Mouse (Mus musculus): Measurements from ENCODE around the gene Dnm1.

The Dnm1 gene

DNA sequence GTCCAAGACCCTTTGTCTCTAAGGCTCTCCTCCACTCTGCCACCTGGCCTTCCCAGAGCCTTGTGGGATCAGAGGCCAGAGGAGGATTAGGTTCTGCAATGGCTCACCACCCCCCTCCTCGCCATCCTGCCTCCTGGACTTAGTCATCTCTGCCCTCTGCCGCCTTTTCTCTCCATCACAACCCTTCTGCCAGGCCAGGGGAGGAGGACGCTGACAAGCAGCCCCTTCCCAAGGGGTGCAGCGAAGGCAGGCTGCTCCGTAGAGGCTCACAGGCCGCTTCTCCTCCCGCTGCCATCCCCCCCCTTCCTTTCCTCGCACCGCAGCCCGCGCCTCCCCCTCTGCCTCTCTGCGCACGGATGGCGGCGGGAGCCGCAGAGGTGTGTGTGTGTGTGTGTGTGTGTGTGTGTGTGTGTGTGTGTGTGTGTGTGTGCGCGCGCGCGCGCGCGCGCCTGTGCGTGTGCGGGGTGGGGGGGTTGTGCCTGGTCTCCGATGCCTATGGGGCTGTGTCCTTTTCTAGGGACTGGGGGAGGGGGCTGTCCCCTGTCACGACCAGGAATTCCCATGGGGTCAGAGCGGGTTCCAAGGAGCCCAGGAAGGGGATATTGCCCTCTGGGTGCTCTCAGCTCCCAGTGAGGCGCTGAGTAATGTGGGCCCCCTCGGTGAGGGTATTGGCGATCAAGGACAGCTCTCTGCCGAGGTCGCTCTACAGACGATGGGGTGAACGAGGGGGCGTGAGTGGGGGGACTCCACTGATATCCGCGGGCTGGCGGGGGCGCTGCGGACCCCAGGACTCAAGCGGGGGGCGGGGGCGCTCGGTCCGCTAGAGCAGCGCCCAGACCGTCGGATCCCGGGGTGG lies 759 bp downstream of the Dnm1 start, which contains the start of gene Ciz1:
Gene Ciz1, plus strand, starts transcription at position 177 of the 856 bp plus-strand sequence.
- H3K36me3 ChIP-seq (ENCODE audit: control insufficient read depth, insufficient read depth, low read length, poor library complexity, severe bottlenecking): no peaks in the 10 kb centered on the region
- H3K27me3 ChIP-seq (ENCODE audit: control insufficient read depth, insufficient read depth, low read length, poor library complexity, severe bottlenecking): 0 out of 2 replicates have a peak, but pooled peaks cover 2% of the 10 kb centered on the region
- peak; percentile 47 for DNase-seq (ENCODE audit: low read depth, low spot score)

DNA sequence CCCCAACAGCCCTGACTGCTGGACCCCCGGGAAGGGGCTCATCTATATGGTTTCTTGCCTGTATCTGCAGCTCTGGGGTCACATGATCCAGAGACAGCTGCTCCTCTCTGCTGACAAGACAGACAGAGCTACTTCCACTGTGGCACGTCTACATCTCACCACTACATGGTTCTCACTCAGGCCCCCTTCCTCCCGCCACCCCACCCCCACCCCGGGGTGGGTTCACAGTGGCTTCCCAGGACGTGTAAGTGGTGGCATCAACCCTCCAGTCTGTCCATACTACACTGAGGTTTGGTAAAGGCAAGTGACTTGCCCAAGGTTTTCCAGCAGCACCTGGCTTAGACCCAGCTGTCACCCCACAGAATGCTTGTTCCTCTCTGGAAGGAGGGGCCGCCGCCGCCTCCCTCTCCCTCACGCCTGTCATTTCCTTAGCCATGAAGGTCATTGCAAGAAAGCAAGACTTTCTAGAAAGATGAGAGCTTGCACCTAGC lies 1.6 kb downstream of the Dnm1 start:
- H3K27me3 ChIP-seq (ENCODE audit: control insufficient read depth, insufficient read depth, low read length, poor library complexity, severe bottlenecking): 0 out of 2 replicates have a peak, but pooled peaks cover 2% of the 10 kb centered on the region
- DNase-seq (ENCODE audit: low read depth, low spot score): no peak

GRCm38 (mm10) chr2:32350471-32351051 lies 2.6 kb downstream of the Dnm1 start:
- DNase-seq (ENCODE audit: low read depth, low spot score): no peak
- no peaks in the 10 kb centered on the region for H3K36me3 ChIP-seq (ENCODE audit: control insufficient read depth, insufficient read depth, low read length, poor library complexity, severe bottlenecking)
- 0 out of 2 replicates have a peak, but pooled peaks cover 2% of the 10 kb centered on the region for H3K27me3 ChIP-seq (ENCODE audit: control insufficient read depth, insufficient read depth, low read length, poor library complexity, severe bottlenecking)

More for the DNA sequence above, 1.6 kb downstream of the Dnm1 start:
- no peaks in the 10 kb centered on the region for H3K36me3 ChIP-seq (ENCODE audit: control insufficient read depth, insufficient read depth, low read length, poor library complexity, severe bottlenecking)

DNA sequence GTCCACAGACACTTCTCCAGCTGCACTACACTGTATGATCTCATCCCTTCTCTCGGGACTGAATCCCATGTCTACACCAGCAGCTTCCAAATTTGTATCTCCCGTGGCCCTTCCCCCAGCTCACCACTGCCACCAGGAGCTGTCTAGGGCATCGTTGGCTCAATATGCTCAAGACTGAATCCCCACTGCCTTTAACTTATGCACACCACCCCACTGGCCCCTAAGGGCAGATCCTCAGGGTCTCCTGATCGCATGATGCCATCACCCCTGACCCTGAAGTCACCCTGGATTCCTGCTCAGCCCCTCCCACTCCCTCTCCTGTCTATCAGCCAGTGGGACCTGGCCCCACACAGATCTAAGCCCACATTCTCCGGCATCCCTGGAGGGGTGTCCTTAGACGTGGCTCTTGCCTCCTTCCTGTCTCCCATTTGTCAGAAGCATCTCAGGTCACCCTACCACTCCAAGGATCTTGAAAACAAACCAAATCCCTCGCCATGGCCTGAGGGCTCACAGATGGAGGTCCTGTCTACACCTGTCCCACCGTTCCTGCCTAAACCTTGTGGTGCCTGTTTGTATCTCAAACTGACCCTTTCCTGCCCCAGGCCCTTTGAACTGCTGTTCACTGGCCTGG lies 3.4 kb downstream of the Dnm1 start:
- Histone ChIP-seq H3K36me3 (ENCODE audit: control insufficient read depth, insufficient read depth, low read length, poor library complexity, severe bottlenecking) (no peaks in the 10 kb centered on the region), H3K27me3 (ENCODE audit: control insufficient read depth, insufficient read depth, low read length, poor library complexity, severe bottlenecking) (0 out of 2 replicates have a peak, but pooled peaks cover 2% of the 10 kb centered on the region)
- DNase-seq (ENCODE audit: low read depth, low spot score): no peak

- DNase-seq (ENCODE audit: low read depth, low spot score): no peak
- Histone ChIP-seq H3K36me3 (ENCODE audit: control insufficient read depth, insufficient read depth, low read length, poor library complexity, severe bottlenecking) (no peaks in the 10 kb centered on the region), H3K27me3 (ENCODE audit: control insufficient read depth, insufficient read depth, low read length, poor library complexity, severe bottlenecking) (0 out of 2 replicates have a peak, but pooled peaks cover 2% of the 10 kb centered on the region)
Observed at GRCm38 (mm10) chr2:32348311-32348710, 4.8 kb downstream of the Dnm1 start.

DNA sequence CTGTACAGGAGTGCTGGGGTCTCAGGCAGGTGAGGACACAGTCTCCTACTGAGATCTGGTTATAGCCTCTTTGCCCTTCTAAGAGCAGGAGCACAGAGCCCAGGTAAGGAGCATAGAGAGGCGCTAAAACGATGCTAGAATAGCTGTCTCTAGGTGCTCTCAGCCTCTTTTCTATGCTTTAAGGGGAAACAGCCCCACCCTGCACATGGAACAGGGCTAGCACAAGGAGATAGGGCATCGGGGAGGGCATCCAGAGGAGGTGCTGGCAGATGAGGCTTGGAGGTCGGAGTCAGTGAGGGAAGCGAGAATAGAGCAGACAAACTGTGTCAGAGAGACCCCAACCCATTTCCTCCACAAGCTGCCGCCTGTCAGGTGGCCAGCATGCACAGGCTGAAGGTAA lies 6.1 kb downstream of the Dnm1 start:
- no peak for DNase-seq (ENCODE audit: low read depth, low spot score)
- H3K27me3 ChIP-seq (ENCODE audit: control insufficient read depth, insufficient read depth, low read length, poor library complexity, severe bottlenecking): no peaks in the 10 kb centered on the region
- no peaks in the 10 kb centered on the region for H3K36me3 ChIP-seq (ENCODE audit: control insufficient read depth, insufficient read depth, low read length, poor library complexity, severe bottlenecking)

DNA sequence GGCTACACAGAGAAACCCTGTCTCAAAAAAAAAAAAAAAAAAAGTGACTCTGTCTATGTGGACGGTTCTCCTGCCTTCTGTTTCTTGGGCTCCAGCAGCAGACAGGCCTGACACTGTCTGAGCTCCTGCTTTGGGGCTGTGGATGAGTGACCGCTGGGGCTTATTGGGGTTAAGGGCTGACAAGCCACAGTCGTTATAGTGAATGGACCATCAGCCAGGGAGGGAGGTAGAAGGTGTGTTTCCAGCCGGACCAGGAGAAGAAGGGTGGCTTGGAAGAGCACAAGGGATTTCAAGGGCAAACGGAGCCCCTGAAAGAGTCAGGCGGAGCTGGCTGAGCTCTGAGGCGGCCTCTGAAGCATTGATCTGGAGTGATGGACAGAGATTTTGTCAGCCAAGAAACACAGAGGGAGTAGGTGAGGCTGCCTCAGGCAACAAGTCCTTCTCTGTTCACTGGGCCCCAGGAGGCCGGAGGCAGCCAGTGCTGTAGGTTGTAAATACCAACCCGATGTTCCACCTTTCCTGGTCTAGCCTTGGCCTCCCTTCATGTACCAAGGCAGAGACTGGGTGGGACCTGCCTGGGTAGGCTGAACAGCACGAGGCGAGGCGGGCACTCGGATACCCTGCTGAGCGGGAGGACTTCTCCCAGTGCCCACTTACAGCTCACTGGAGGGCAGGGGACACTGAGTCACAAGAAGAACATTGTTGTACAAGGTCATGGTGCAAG lies 8.4 kb downstream of the Dnm1 start:
- no peaks in the 10 kb centered on the region for H3K36me3 ChIP-seq (ENCODE audit: control insufficient read depth, insufficient read depth, low read length, poor library complexity, severe bottlenecking)
- DNase-seq (ENCODE audit: low read depth, low spot score): no peak
- H3K27me3 ChIP-seq (ENCODE audit: control insufficient read depth, insufficient read depth, low read length, poor library complexity, severe bottlenecking): no peaks in the 10 kb centered on the region

DNA sequence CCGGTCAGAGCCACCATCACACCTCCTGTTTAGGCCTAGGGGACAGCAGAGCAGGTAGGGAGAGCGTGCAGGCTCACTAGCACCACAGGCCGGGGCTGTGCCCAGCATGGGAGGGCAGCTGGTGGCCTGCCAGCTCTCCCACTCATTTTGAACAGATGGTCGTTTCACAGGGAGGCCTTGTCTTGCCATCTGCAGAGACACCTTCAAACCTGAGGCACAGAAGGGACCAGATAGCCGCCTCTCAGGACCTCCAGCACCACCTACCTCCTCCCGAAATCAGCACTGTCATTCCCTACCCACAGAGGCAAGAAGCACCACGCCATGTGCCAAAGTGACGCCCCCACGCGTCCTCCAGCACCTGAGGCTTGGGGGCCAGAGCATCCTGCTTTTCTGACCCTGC lies 9.1 kb downstream of the Dnm1 start:
- H3K27me3 ChIP-seq (ENCODE audit: control insufficient read depth, insufficient read depth, low read length, poor library complexity, severe bottlenecking): no peaks in the 10 kb centered on the region
- no peaks in the 10 kb centered on the region for H3K36me3 ChIP-seq (ENCODE audit: control insufficient read depth, insufficient read depth, low read length, poor library complexity, severe bottlenecking)
- no peak for DNase-seq (ENCODE audit: low read depth, low spot score)

DNA sequence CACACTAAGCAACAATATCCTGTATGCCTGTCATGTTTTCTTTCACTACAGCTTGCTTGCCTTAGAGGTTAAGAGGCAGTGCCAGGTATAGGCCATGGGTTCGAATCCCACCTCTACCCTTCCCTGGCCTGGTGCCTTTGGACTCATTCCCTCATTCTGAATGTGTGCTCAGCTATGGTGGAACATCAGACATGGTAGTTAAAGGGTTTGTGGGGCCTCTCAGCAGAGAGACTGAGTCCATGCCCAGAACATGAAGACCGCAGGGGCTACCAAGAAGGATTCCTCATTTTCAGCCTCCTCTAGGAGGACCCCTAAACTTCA lies 9.8 kb downstream of the Dnm1 start:
- H3K27me3 ChIP-seq (ENCODE audit: control insufficient read depth, insufficient read depth, low read length, poor library complexity, severe bottlenecking): no peaks in the 10 kb centered on the region
- no peak for DNase-seq (ENCODE audit: low read depth, low spot score)
- no peaks in the 10 kb centered on the region for H3K36me3 ChIP-seq (ENCODE audit: control insufficient read depth, insufficient read depth, low read length, poor library complexity, severe bottlenecking)

DNA sequence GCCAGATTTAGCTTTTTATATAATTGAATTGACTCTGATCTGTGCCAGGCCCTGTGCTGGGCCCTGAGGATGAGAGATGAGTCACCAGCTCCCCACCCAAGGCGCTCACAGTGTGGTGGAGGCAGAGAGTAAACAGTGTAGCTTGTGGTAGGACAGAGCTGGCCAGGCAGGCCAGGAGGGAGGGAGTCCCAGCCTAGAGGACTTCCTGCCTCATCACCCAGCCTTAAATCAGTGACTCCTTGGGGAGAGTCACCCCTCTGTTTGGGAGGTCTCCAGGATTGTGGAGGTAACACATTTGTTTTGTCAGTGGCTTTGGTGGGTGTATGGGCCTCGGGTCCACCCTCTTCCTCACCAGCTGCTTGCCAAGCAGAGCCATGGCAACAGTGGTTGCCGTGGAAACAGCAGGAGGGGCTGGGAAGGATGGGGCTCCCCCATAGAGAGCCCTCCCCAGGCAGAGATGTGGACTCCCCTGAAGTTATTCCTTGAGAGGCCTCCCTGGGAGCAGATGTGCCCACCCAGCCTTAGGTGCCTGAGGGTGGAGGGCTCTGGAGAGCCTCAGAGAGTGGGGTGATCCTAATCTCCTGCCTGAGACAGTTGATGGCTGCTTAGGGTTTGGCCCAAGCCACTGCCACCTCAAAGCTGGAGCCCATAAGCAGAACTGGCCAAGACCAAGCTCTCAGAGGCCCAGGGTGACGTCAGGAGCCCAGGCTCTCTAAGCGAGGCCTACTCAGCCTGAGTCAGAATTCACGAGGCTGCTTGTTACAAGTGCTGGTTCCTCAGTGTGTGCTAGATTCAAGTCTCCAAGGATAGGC lies 10.4 kb downstream of the Dnm1 start:
- no peaks in the 10 kb centered on the region for H3K36me3 ChIP-seq (ENCODE audit: control insufficient read depth, insufficient read depth, low read length, poor library complexity, severe bottlenecking)
- H3K27me3 ChIP-seq (ENCODE audit: control insufficient read depth, insufficient read depth, low read length, poor library complexity, severe bottlenecking): no peaks in the 10 kb centered on the region
- no peak for DNase-seq (ENCODE audit: low read depth, low spot score)

GRCm38 (mm10) chr2:32342039-32342438 lies 11.1 kb downstream of the Dnm1 start:
- Histone ChIP-seq H3K36me3 (ENCODE audit: control insufficient read depth, insufficient read depth, low read length, poor library complexity, severe bottlenecking) (no peaks in the 10 kb centered on the region), H3K27me3 (ENCODE audit: control insufficient read depth, insufficient read depth, low read length, poor library complexity, severe bottlenecking) (no peaks in the 10 kb centered on the region)
- no peak for DNase-seq (ENCODE audit: low read depth, low spot score)

GRCm38 (mm10) chr2:32341634-32341939 lies 11.6 kb downstream of the Dnm1 start:
- DNase-seq (ENCODE audit: low read depth, low spot score): no peak
- H3K27me3 ChIP-seq (ENCODE audit: control insufficient read depth, insufficient read depth, low read length, poor library complexity, severe bottlenecking): no peaks in the 10 kb centered on the region
- no peaks in the 10 kb centered on the region for H3K36me3 ChIP-seq (ENCODE audit: control insufficient read depth, insufficient read depth, low read length, poor library complexity, severe bottlenecking)

DNA sequence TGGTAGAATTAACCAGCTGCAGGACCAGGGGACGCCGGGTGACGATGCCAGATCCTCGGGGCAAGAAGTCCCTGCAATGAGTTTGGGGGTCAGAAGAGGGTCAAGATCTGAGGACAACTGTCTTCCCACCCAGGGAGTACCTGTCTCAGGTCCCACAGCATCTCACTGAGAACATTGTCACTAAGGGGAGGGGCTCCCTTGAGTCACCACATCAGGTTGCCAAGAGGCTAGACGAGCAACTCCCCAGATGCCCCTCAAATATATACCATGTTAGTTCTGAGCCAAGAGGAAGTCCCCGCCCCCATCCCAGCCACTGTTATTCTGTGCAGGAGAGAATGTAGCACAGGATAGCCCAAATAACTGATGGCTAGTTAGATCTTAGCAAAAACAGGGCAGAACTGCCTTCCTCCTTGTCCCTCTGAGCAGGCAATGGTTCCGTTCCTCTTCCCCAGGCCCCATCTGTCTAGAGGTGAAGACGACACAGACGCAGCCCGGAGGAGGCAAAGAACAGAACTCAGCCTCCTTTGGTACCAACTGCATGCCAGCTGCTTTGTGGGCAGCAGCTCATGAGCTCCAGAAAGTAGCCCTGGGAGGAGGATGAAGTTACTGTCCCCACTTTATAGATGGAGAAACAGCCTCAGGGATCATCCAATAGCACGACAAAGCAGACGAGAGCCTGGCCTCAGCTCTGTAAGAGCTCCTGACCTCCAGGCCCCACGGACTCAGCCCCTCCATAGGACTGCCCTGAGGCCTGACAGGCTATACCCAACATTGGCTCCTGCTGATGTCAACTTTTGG lies 12.1 kb downstream of the Dnm1 start:
- Histone ChIP-seq H3K36me3 (ENCODE audit: control insufficient read depth, insufficient read depth, low read length, poor library complexity, severe bottlenecking) (no peaks in the 10 kb centered on the region), H3K27me3 (ENCODE audit: control insufficient read depth, insufficient read depth, low read length, poor library complexity, severe bottlenecking) (no peaks in the 10 kb centered on the region)
- DNase-seq (ENCODE audit: low read depth, low spot score): no peak
